Mouse (Mus musculus): ENCODE measurements around the gene Baz2b. TPM values are rescaled to one million over a fixed set of nuclear protein-coding genes. Genes with fewer than 3 reads are reported as not detected.
"Not testable (repeated sequence)": the region's sequence is repeated elsewhere in the genome, so short reads cannot be mapped to it uniquely, and the experiment has no call there.

The Baz2b gene
- polyA plus RNA-seq, 1 experiment: 46.2 TPM

DNA sequence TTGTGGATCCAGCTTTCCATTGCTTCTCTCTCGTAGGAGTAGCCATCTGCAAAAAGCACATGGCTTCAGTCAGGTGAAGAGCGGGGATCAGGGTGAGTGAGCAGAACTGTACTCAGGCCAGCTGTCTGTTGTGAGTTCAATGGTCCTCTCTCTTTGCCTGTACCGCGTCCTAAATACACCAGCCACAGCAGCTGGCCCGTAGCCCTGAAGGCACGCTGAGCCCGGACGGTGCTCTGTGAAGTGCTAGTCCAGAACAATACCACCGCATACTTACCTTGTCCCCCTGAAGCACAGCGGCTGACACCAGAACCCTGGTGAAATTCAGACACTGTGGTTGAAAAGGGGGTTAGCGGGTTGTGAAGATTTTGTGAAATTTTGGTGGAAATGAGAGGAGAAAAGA, 356.7 kb downstream of the Baz2b start:
- 64% methylated on average over 11 of the region's 11 CpGs for WGBS
- TF ChIP-seq CTCF (IDR thresholded peaks at IDR 0.05; ENCODE audit: borderline replicate concordance, insufficient read depth, low read depth, low read length) (no peak), POLR2A (IDR thresholded peaks at IDR 0.05; ENCODE audit: borderline replicate concordance, insufficient read depth, low read length) (no peak)
- Histone ChIP-seq H3K4me3 (replicated peaks; ENCODE audit: insufficient read depth, low read depth, low read length) (no peak overlapping the region), H3K27ac (ENCODE audit: insufficient read depth, low read length) (no peak overlapping the region), H3K27me3 (ENCODE audit: control insufficient read depth, insufficient read depth, low read length) (no peaks in the 10 kb centered on the region), H3K4me1 (ENCODE audit: control insufficient read depth, insufficient read depth, low read length) (peaks cover 8% of the 10 kb centered on the region)
- DNase-seq: no peak

- H3K4me1 ChIP-seq (ENCODE audit: control insufficient read depth, insufficient read depth, low read length); H3K4me3 ChIP-seq (replicated peaks; ENCODE audit: insufficient read depth, low read depth, low read length); H3K27ac ChIP-seq (ENCODE audit: insufficient read depth, low read length); DNase-seq; H3K27me3 ChIP-seq (ENCODE audit: control insufficient read depth, insufficient read depth, low read length): not testable (repeated sequence)
- 91% methylated on average over 5 of the region's 5 CpGs for WGBS
These were observed 357.8 kb downstream of the Baz2b start for GRCm38 (mm10) chr2:59851885-59852284.

Other genes with a start within 250 kb of the Baz2b start
- gene March7, start within 50 bp of the Baz2b start, polyA plus RNA-seq (2012; rRNA removed): 39.5 and 45.2 TPM in 2 replicates
- gene Cd302, start 74.6 kb upstream of the Baz2b start, polyA plus RNA-seq (2012; rRNA removed): 15.0 and 15.2 TPM in 2 replicates
- gene Ly75, start 173.5 kb upstream of the Baz2b start, polyA plus RNA-seq (2012; rRNA removed): 0.76 and 0.92 TPM in 2 replicates